Mouse (Mus musculus) embryonic facial prominence, embryonic 11.5 days (tissue): ENCODE results near the gene Pam. TPM values are rescaled to one million over a fixed set of nuclear protein-coding genes. Genes with fewer than 3 reads are reported as not detected.

Source experiments
- ATAC-seq: fragments of 200-750 bp; cut with Nextera tagmentation; replicated peaks from 2 replicates; pipeline ENCODE4 v1.8.0; 2017; ENCODE audit warnings: low read depth; ENCODE audit not compliant: insufficient number of reproducible peaks, low FRiP score, low TSS enrichment
- DNase-seq: peaks from one replicate; pipeline ENCODE4 v3.0.0-alpha.2; 2015; ENCODE audit warnings: low spot score
- H3K27ac ChIP-seq: fragments of 300-500 bp; sonication (generic); replicated peaks from 2 replicates; pipeline ENCODE4 v1.5.1; 2014; ENCODE audit warnings: mild to moderate bottlenecking, low read depth, low read length, control low read depth
- H3K27me3 ChIP-seq: fragments of 300-500 bp; sonication (generic); 2 replicates; pipeline ENCODE4 v1.6.1; 2014; ENCODE audit warnings: mild to moderate bottlenecking, low read length, moderate library complexity, mixed read lengths; ENCODE audit not compliant: control insufficient read depth, insufficient read depth
- H3K36me3 ChIP-seq: fragments of 300-500 bp; sonication (generic); replicated peaks from 2 replicates; pipeline ENCODE4 v1.6.1; 2014; ENCODE audit warnings: low read depth, mild to moderate bottlenecking, low read length, moderate library complexity, mixed read lengths; ENCODE audit not compliant: control insufficient read depth, insufficient read depth
- H3K4me1 ChIP-seq: fragments of 300-500 bp; sonication (generic); 2 replicates; pipeline ENCODE4 v1.6.1; 2014; ENCODE audit warnings: low read length, mixed read lengths; ENCODE audit not compliant: control insufficient read depth, insufficient read depth
- H3K4me2 ChIP-seq: fragments of 300-500 bp; sonication (generic); 2 replicates; pipeline ENCODE4 v1.6.1; 2014; ENCODE audit warnings: low read depth, mild to moderate bottlenecking, control low read depth, low read length, moderate library complexity
- H3K4me3 ChIP-seq: fragments of 300-500 bp; sonication (generic); 2 replicates; pipeline ENCODE4 v1.5.1; 2014; ENCODE audit warnings: low read depth, low read length, control low read depth
- H3K9ac ChIP-seq: fragments of 300-500 bp; sonication (generic); replicated peaks from 2 replicates; pipeline ENCODE4 v1.6.1; 2014; ENCODE audit warnings: mild to moderate bottlenecking, control low read depth, low read length
- H3K9me3 ChIP-seq: fragments of 300-500 bp; sonication (generic); replicated peaks from 2 replicates; pipeline ENCODE4 v1.6.1; 2016; ENCODE audit warnings: mild to moderate bottlenecking, low read length, inconsistent platforms, mixed read lengths; ENCODE audit not compliant: control insufficient read depth
- WGBS: fragments of 180-500 bp; shearing (Covaris S2); extraction: QIAGEN DNeasy Blood & Tissue Kit; methylation state at CpG from one replicate; pipeline ENCODE4 v1.1.7; 2014; 5-methylcytosine and 5-hydroxymethylcytosine counted together
- polyA plus RNA-seq: library from polyadenylated mRNA; unstranded; fragments of >200 nt; fragmentation: Nextera tagmentation; extraction: Ambion mirVana; gene quantifications from 2 replicates; pipeline ENCODE4 v1.2.1, GENCODE M21; 2014

Gene Pam
- polyA plus RNA-seq, 1 experiment from 2014 or later, result 22.3 TPM

DNA sequence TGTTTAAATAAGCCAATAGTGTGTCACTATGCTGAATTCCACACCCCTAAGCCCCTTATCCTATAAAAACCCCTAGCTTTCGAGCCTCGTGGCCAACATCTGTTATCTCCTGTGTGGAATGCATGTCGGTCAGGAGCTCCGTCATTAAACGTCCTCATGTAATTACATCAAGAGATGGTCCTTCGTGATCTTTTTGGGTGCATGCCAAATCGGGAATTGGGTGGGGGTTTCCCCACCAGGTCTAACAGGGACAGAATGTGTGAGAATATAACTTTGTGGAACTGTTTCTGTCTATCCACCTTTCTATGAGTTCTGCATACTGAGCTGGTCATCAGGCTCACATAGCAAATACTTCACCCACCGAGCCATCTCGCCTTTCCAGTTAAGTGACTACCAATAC lies 299.5 kb downstream of the Pam start:
- DNase-seq (no peak), ATAC-seq (no peak)
- Histone ChIP-seq H3K9ac (no peak overlapping the region), H3K27me3 (no peaks in the 10 kb centered on the region), H3K27ac (no peak overlapping the region), H3K9me3 (no peaks in the 10 kb centered on the region), H3K4me1 (no peaks in the 10 kb centered on the region), H3K4me3 (no peak overlapping the region), H3K4me2 (no peak overlapping the region), H3K36me3 (no peaks in the 10 kb centered on the region)
- 89% methylated on average over 9 of the region's 9 CpGs for WGBS

DNA sequence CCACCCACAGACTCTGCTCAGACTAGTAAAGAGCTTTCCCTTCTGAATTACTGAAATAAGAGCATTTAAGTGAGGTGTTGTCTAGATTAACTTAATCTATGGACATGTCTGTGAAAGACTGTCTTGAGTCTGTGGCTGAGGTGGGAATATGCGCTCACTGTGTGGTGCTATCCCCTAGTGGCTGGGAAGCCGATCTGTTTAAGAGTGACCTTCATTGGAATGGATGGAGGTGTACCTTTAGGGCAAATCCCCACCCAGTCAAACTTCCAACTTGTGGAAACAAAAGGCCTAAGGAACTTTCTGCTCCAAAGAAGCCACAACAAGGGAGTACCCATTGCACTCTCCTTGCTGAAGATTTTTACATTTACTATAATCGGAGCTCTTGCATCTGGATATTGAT lies 301.3 kb downstream of the Pam start:
- ATAC-seq (no peak), DNase-seq (no peak)
- no peaks in the 10 kb centered on the region for H3K4me1 ChIP-seq
- H3K9me3 ChIP-seq, result no peaks in the 10 kb centered on the region
- WGBS, result 84% methylated on average over 3 of the region's 3 CpGs
- H3K27me3 ChIP-seq, result no peaks in the 10 kb centered on the region
- no peak overlapping the region for H3K27ac ChIP-seq
- no peak overlapping the region for H3K4me2 ChIP-seq
- no peak overlapping the region for H3K9ac ChIP-seq
- H3K4me3 ChIP-seq, result no peak overlapping the region
- H3K36me3 ChIP-seq, result no peaks in the 10 kb centered on the region

DNA sequence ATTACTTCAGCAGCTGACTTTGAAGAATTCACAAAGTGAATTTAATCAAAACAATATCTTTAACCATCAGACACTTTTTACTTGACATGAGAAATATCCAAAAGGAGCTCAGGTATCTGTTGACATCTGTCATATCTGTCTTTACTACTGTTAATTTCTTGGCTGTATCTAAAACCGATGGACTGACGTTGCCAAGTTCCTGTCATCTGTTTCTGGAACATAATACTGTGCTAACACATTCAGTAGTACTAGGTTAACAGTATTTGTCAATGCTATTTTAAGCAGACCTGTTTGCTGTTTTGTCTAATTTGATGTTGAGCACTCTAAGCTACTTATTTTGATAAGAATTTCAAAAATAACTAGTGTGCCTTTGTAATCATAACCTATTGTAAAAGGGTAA lies 307.0 kb downstream of the Pam start:
- H3K4me2 ChIP-seq, result no peak overlapping the region
- H3K27me3 ChIP-seq, result no peaks in the 10 kb centered on the region
- H3K9ac ChIP-seq, result no peak overlapping the region
- no peak for DNase-seq
- no peaks in the 10 kb centered on the region for H3K4me1 ChIP-seq
- 90% methylated on average over 2 of the region's 2 CpGs for WGBS
- H3K36me3 ChIP-seq, result no peaks in the 10 kb centered on the region
- no peak overlapping the region for H3K27ac ChIP-seq
- no peak for ATAC-seq
- no peaks in the 10 kb centered on the region for H3K9me3 ChIP-seq
- H3K4me3 ChIP-seq, result no peak overlapping the region

DNA sequence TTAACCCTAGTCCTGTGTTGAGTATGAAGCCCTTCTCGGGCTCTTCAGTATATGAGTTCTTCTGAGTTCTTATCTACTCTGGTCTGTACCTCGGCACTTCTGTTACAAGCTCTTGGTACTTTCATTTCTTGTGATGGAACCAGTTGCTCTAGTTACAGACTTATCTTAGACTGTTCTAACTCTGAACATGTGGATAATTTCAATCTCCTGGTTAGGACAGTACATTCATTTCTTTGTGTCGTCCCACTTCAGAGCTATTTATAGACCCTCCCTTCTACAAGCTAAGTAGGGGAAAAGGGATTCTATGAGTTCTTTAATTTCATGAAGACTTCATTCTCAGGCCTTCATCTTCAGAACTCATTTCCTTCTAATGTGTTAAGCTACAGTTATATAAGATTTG lies 307.8 kb downstream of the Pam start:
- no peaks in the 10 kb centered on the region for H3K27me3 ChIP-seq
- no peak overlapping the region for H3K9ac ChIP-seq
- H3K4me1 ChIP-seq, result no peaks in the 10 kb centered on the region
- H3K36me3 ChIP-seq, result no peaks in the 10 kb centered on the region
- H3K4me3 ChIP-seq, result no peak overlapping the region
- no peak overlapping the region for H3K4me2 ChIP-seq
- ATAC-seq, result no peak
- DNase-seq, result no peak
- WGBS, result 94% methylated on average over 3 of the region's 3 CpGs
- H3K27ac ChIP-seq, result no peak overlapping the region
- no peaks in the 10 kb centered on the region for H3K9me3 ChIP-seq

DNA sequence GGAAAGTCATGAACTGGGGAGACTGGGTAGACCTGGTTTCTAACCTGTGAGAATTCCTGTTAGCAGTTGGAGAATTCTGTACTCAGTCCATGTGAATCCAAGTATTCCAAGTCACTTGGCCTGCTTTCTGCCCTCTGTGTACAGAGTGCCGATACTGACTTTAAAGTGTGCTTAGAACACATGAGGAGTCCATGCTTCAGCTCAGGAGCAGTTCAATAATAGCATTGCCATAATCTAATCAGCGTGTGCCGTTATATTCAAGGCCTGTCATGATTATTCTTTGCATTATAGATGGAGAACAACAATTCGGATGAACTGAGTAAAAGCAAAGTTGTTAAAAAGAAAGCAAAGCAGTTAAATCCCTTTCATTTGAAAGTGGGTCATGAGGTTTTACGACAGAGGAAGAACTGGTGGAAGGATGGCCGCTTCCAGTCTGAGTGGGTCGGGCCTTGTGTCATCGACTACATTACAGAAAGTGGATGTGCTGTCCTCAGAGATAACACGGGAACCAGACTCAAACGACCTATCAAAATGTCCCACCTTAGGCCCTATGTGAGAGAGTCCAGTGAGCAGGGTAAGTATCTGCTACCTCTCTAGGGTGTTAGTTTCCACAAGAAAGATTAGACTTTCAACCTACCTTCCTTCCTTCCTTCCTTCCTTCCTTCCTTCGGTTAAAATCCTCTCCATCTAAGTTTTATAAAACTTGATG lies 309.6 kb downstream of the Pam start:
- Histone ChIP-seq H3K4me3 (no peak overlapping the region), H3K9ac (no peak overlapping the region), H3K27ac (no peak overlapping the region), H3K4me2 (no peak overlapping the region), H3K27me3 (no peaks in the 10 kb centered on the region), H3K36me3 (no peaks in the 10 kb centered on the region), H3K4me1 (no peaks in the 10 kb centered on the region), H3K9me3 (no peaks in the 10 kb centered on the region)
- 91% methylated on average over 11 of the region's 11 CpGs for WGBS
- DNase-seq (no peak), ATAC-seq (no peak)

DNA sequence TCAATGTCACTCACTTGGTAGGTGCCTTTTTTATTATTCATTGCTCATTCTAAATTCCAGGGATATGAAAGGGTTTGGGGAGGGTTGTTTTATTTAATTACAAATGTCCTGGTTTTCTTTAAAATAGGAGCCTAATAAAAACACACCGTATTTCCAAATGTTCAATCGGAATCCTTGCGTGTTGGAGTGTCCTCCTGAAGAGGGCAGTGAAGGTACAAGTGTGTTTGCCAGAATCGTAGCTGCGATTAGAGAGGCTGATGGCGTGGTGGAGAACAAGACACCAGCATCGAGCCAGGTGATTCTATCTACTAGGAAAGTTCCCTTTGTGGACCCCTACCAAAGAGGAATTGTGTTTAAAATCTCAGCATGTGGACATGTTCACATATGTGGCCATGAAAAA lies 310.5 kb downstream of the Pam start:
- DNase-seq (no peak), ATAC-seq (no peak)
- no peak overlapping the region for H3K27ac ChIP-seq
- no peaks in the 10 kb centered on the region for H3K9me3 ChIP-seq
- H3K27me3 ChIP-seq, result no peaks in the 10 kb centered on the region
- no peaks in the 10 kb centered on the region for H3K36me3 ChIP-seq
- WGBS, result 80% methylated on average over 7 of the region's 7 CpGs
- no peak overlapping the region for H3K9ac ChIP-seq
- no peaks in the 10 kb centered on the region for H3K4me1 ChIP-seq
- no peak overlapping the region for H3K4me2 ChIP-seq
- H3K4me3 ChIP-seq, result no peak overlapping the region

DNA sequence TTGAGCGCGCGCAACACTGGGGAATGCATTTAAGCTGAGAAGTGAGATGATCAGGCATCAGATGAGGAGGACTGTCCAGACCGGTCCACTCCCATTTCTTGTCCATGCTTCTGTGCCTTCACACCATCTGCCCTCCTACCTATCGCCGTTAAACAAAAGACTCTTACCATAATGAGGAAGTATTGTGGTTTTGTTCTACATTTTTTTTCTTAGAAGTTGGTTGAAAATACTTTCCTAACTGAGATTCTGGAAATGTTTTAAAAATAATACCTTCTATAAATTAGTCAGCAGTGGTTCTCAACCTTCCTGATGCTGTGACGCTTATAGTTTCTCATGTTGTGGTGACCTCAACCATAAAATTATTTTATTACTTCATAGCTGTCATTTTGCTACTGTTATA lies 313.8 kb downstream of the Pam start:
- Histone ChIP-seq H3K27me3 (no peaks in the 10 kb centered on the region), H3K4me3 (no peak overlapping the region), H3K4me1 (no peaks in the 10 kb centered on the region), H3K27ac (no peak overlapping the region), H3K9ac (no peak overlapping the region), H3K4me2 (no peak overlapping the region), H3K36me3 (no peaks in the 10 kb centered on the region), H3K9me3 (no peaks in the 10 kb centered on the region)
- ATAC-seq, result no peak
- no peak for DNase-seq
- WGBS, result 95% methylated on average over 7 of the region's 7 CpGs

DNA sequence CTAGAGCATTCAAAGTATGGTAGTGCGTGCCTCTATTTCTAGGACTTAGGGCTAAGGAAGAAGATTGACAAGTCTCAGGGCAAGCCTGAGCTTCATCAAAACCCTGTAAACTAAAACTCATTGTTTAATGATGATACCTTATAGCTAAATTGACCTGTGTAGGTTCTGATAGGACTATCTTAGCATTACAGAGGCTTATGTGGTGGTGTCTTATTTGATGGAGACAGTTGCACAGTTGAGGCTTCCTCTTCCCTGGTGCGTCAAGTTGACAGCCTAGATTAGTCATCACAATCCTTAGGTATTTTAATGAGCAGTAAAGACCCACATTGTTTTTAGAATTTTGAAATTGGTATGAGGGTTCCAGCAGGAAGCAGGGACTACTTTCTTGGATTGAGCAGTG lies 321.5 kb downstream of the Pam start:
- 95% methylated on average over 2 of the region's 2 CpGs for WGBS
- ATAC-seq (no peak), DNase-seq (no peak)
- no peak overlapping the region for H3K4me2 ChIP-seq
- no peak overlapping the region for H3K4me3 ChIP-seq
- no peaks in the 10 kb centered on the region for H3K9me3 ChIP-seq
- no peak overlapping the region for H3K9ac ChIP-seq
- no peak overlapping the region for H3K27ac ChIP-seq
- H3K36me3 ChIP-seq, result no peaks in the 10 kb centered on the region
- no peaks in the 10 kb centered on the region for H3K4me1 ChIP-seq
- no peaks in the 10 kb centered on the region for H3K27me3 ChIP-seq
